Mouse (Mus musculus) megakaryocyte progenitor cell, adult 5-6 weeks (primary cell): Measurements from ENCODE around the gene Dcdc2a. TPM values are rescaled to one million over a fixed set of nuclear protein-coding genes. Genes with fewer than 3 reads are reported as not detected.

Experiments
- ATAC-seq: replicated peaks from 2 replicates; pipeline ENCODE4 v1.8.0; 2016; ENCODE audit warnings: mild to moderate bottlenecking, moderate TSS enrichment, inconsistent platforms; ENCODE audit not compliant: poor library complexity
- total RNA-seq, 2 experiments: library from RNA; stranded (forward) in 1 of 2; stranded (reverse) in 1 of 2; fragments of 157-497, 149-512 nt in 1 of 2; fragments of 200-1000 nt in 1 of 2; gene quantifications; 2 replicates each; pipeline versions ENCODE4 v1.2.3 to v1.2.4; 2015 to 2017

Gene Dcdc2a
- not detected in 2 replicates for total RNA-seq (2015)
- total RNA-seq (2017): not detected in 2 replicates

GRCm38 (mm10) chr13:25055873-25056667, at the start of gene Dcdc2a:
Dcdc2a (plus strand) TSS chr13:25056004.
- ATAC-seq: peak; percentile 42

GRCm38 (mm10) chr13:25007115-25007514, 48.7 kb upstream of the Dcdc2a start:
- ATAC-seq: peak; percentile 54

- ATAC-seq: no peak
These were observed 37.5 kb upstream of the Dcdc2a start for GRCm38 (mm10) chr13:25018316-25018715.

- ATAC-seq: peak; percentile 79
These were observed 35.8 kb upstream of the Dcdc2a start, which contains the start of gene Mrs2 for GRCm38 (mm10) chr13:25019793-25020539. Mrs2 (minus strand) TSS chr13:25020379.

GRCm38 (mm10) chr13:25020540-25020892, 35.3 kb upstream of the Dcdc2a start:
- peak; percentile 8 for ATAC-seq

GRCm38 (mm10) chr13:25022386-25022785, 33.4 kb upstream of the Dcdc2a start:
- ATAC-seq: no peak

GRCm38 (mm10) chr13:25023129-25023528, 32.7 kb upstream of the Dcdc2a start:
- no peak for ATAC-seq

- 0 out of 2 replicates have a peak, but pooled peaks have one; percentile 35 for ATAC-seq
These were observed 31.1 kb upstream of the Dcdc2a start for GRCm38 (mm10) chr13:25024655-25025054.

GRCm38 (mm10) chr13:25026409-25027113, 29.2 kb upstream of the Dcdc2a start:
- no peak for ATAC-seq

- no peak for ATAC-seq
These were observed 28.7 kb upstream of the Dcdc2a start for GRCm38 (mm10) chr13:25027114-25027425.

- no peak for ATAC-seq
These were observed 16.3 kb upstream of the Dcdc2a start for GRCm38 (mm10) chr13:25039488-25039887.

GRCm38 (mm10) chr13:25052671-25053070, 3.1 kb upstream of the Dcdc2a start:
- no peak for ATAC-seq

- ATAC-seq: peak; percentile 63
These were observed 671 bp upstream of the Dcdc2a start for GRCm38 (mm10) chr13:25055111-25055554.

GRCm38 (mm10) chr13:25066659-25067058, 10.9 kb downstream of the Dcdc2a start:
- ATAC-seq: no peak

- no peak for ATAC-seq
These were observed 11.4 kb downstream of the Dcdc2a start for GRCm38 (mm10) chr13:25067183-25067582.

- ATAC-seq: no peak
These were observed 14.0 kb downstream of the Dcdc2a start for GRCm38 (mm10) chr13:25069765-25070164.

GRCm38 (mm10) chr13:25070791-25071190, 15.0 kb downstream of the Dcdc2a start:
- ATAC-seq: no peak

GRCm38 (mm10) chr13:25077262-25077661, 21.5 kb downstream of the Dcdc2a start:
- ATAC-seq: no peak

GRCm38 (mm10) chr13:25083144-25083572, 27.4 kb downstream of the Dcdc2a start:
- ATAC-seq: no peak

- ATAC-seq: no peak
These were observed 29.3 kb downstream of the Dcdc2a start for GRCm38 (mm10) chr13:25085147-25085546.

- ATAC-seq: no peak
These were observed 35.5 kb downstream of the Dcdc2a start for GRCm38 (mm10) chr13:25091347-25091746.
